Mouse (Mus musculus) hindbrain, embryonic 12.5 days (tissue): ENCODE results near the gene Kxd1. TPM values are rescaled to one million over a fixed set of nuclear protein-coding genes. Genes with fewer than 3 reads are reported as not detected.

Source experiments
- ATAC-seq: fragments of 200-750 bp; cut with Nextera tagmentation; 2 replicates; pipeline ENCODE4 v1.8.0; 2017; ENCODE audit warnings: moderate TSS enrichment; ENCODE audit not compliant: low FRiP score
- H3K27ac ChIP-seq: fragments of 300-500 bp; sonication (generic); 2 replicates; pipeline ENCODE4 v1.5.1; 2016; ENCODE audit warnings: mild to moderate bottlenecking
- H3K27me3 ChIP-seq: fragments of 300-500 bp; sonication (generic); 2 replicates; pipeline ENCODE4 v1.6.1; 2016; ENCODE audit warnings: mild to moderate bottlenecking
- H3K36me3 ChIP-seq: fragments of 300-500 bp; sonication (generic); 2 replicates; pipeline ENCODE4 v1.6.1; 2016; ENCODE audit warnings: mild to moderate bottlenecking
- H3K4me1 ChIP-seq: fragments of 300-500 bp; sonication (generic); 2 replicates; pipeline ENCODE4 v1.6.1; 2016
- H3K4me2 ChIP-seq: fragments of 300-500 bp; sonication (generic); replicated peaks from 2 replicates; pipeline ENCODE4 v1.6.1; 2016; ENCODE audit warnings: mild to moderate bottlenecking
- H3K4me3 ChIP-seq: fragments of 300-500 bp; sonication (generic); 2 replicates; pipeline ENCODE4 v1.5.1; 2016; ENCODE audit warnings: mild to moderate bottlenecking
- H3K9ac ChIP-seq: fragments of 300-500 bp; sonication (generic); 2 replicates; pipeline ENCODE4 v1.6.1; 2016; ENCODE audit warnings: mild to moderate bottlenecking, moderate library complexity
- H3K9me3 ChIP-seq: fragments of 300-500 bp; sonication (generic); replicated peaks from 2 replicates; pipeline ENCODE4 v1.6.1; 2016; ENCODE audit warnings: mild to moderate bottlenecking
- WGBS: fragments of 180-500 bp; shearing (Covaris S2); methylation state at CpG from one replicate; pipeline ENCODE4 v1.1.7; 2016; 5-methylcytosine and 5-hydroxymethylcytosine counted together
- polyA plus RNA-seq: library from polyadenylated mRNA; unstranded; fragments of >200 nt; fragmentation: Nextera tagmentation; extraction: Ambion mirVana; gene quantifications from 2 replicates; pipeline ENCODE4 v1.2.1, GENCODE M21; 2016

The Kxd1 gene
- polyA plus RNA-seq, 1 experiment from 2014 or later: 48.5 TPM

- no peak overlapping the region for H3K27ac ChIP-seq
- peak overlapping the region; percentile 12; the same call in 1 of the 2 replicates for H3K4me3 ChIP-seq
- H3K4me2 ChIP-seq: peak overlapping the region; percentile 18
- H3K9me3 ChIP-seq: no peaks in the 10 kb centered on the region
- H3K36me3 ChIP-seq: no peaks in the 10 kb centered on the region
- no peak for ATAC-seq
- peak overlapping the region; percentile 5; the same call in 1 of the 2 replicates for H3K9ac ChIP-seq
- H3K4me1 ChIP-seq: peaks cover 37% of the 10 kb centered on the region
- WGBS: 5% methylated on average over 12 of the region's 12 CpGs
- peaks cover 100% of the 10 kb centered on the region for H3K27me3 ChIP-seq
Observed at GRCm38 (mm10) chr8:70495771-70496062, 32.0 kb downstream of the Kxd1 start.

- Histone ChIP-seq H3K4me1 (peaks cover 37% of the 10 kb centered on the region), H3K27me3 (peaks cover 100% of the 10 kb centered on the region), H3K27ac (no peak overlapping the region), H3K4me3 (peak overlapping the region; percentile 12; the same call in 1 of the 2 replicates), H3K9ac (peak overlapping the region; percentile 5; the same call in 1 of the 2 replicates), H3K4me2 (peak overlapping the region; percentile 18), H3K36me3 (no peaks in the 10 kb centered on the region), H3K9me3 (no peaks in the 10 kb centered on the region)
- peak; percentile 32; the same call in 1 of the 2 replicates for ATAC-seq
- WGBS: 2% methylated on average over 21 of the region's 21 CpGs
Observed at GRCm38 (mm10) chr8:70495001-70495770, 32.6 kb downstream of the Kxd1 start.

- Histone ChIP-seq H3K4me1 (peaks cover 41% of the 10 kb centered on the region), H3K9me3 (no peaks in the 10 kb centered on the region), H3K9ac (no peak overlapping the region), H3K4me3 (peak overlapping the region; percentile 36), H3K4me2 (peak overlapping the region; percentile 63), H3K27me3 (peaks cover 100% of the 10 kb centered on the region), H3K36me3 (no peaks in the 10 kb centered on the region), H3K27ac (no peak overlapping the region)
- WGBS: 3% methylated on average over 28 of the region's 28 CpGs
- ATAC-seq: no peak
Observed at GRCm38 (mm10) chr8:70494416-70494945, 33.3 kb downstream of the Kxd1 start.

- no peak for ATAC-seq
- H3K27ac ChIP-seq: no peak overlapping the region
- H3K4me2 ChIP-seq: peak overlapping the region; percentile 63
- WGBS: under 1% methylated on average over 47 of the region's 47 CpGs
- H3K4me3 ChIP-seq: peak overlapping the region; percentile 36
- peaks cover 100% of the 10 kb centered on the region for H3K27me3 ChIP-seq
- H3K4me1 ChIP-seq: peaks cover 47% of the 10 kb centered on the region
- H3K9me3 ChIP-seq: no peaks in the 10 kb centered on the region
- no peak overlapping the region for H3K9ac ChIP-seq
- no peaks in the 10 kb centered on the region for H3K36me3 ChIP-seq
Observed at GRCm38 (mm10) chr8:70493692-70494415, 33.9 kb downstream of the Kxd1 start.

- peak within 1 kb of the TSS; percentile 63 for H3K4me2 ChIP-seq
- WGBS: under 1% methylated on average over 60 of the region's 93 CpGs
- H3K27ac ChIP-seq: no peak within 1 kb of the TSS
- no peak for ATAC-seq
- H3K36me3 ChIP-seq: no peaks in the 10 kb centered on the region
- peak within 1 kb of the TSS; percentile 54 for H3K9ac ChIP-seq
- peaks cover 100% of the 10 kb centered on the region for H3K27me3 ChIP-seq
- no peaks in the 10 kb centered on the region for H3K9me3 ChIP-seq
- H3K4me3 ChIP-seq: peak within 1 kb of the TSS; percentile 36
- peaks cover 56% of the 10 kb centered on the region for H3K4me1 ChIP-seq
Observed at GRCm38 (mm10) chr8:70492664-70493640, 34.8 kb downstream of the Kxd1 start, which contains the start of gene Crlf1. TSS of gene Crlf1 (plus strand) at chr8:70493158.

GRCm38 (mm10) chr8:70490880-70491495, 36.8 kb downstream of the Kxd1 start:
- 1% methylated on average over 20 of the region's 20 CpGs for WGBS
- no peaks in the 10 kb centered on the region for H3K36me3 ChIP-seq
- no peak overlapping the region for H3K4me2 ChIP-seq
- no peak overlapping the region for H3K27ac ChIP-seq
- no peaks in the 10 kb centered on the region for H3K9me3 ChIP-seq
- ATAC-seq: no peak
- H3K9ac ChIP-seq: no peak overlapping the region
- peaks cover 100% of the 10 kb centered on the region for H3K27me3 ChIP-seq
- peaks cover 70% of the 10 kb centered on the region for H3K4me1 ChIP-seq
- 0 out of 2 replicates have a peak overlapping the region, but pooled peaks have one; percentile 1 for H3K4me3 ChIP-seq

- peaks cover 100% of the 10 kb centered on the region for H3K27me3 ChIP-seq
- H3K4me1 ChIP-seq: peaks cover 64% of the 10 kb centered on the region
- no peaks in the 10 kb centered on the region for H3K9me3 ChIP-seq
- H3K4me3 ChIP-seq: 0 out of 2 replicates have a peak overlapping the region, but pooled peaks have one; percentile 20
- WGBS: 7% methylated on average over 10 of the region's 10 CpGs
- no peak overlapping the region for H3K9ac ChIP-seq
- H3K4me2 ChIP-seq: no peak overlapping the region
- no peak overlapping the region for H3K27ac ChIP-seq
- no peak for ATAC-seq
- no peaks in the 10 kb centered on the region for H3K36me3 ChIP-seq
Observed at GRCm38 (mm10) chr8:70490061-70490879, 37.5 kb downstream of the Kxd1 start.

GRCm38 (mm10) chr8:70489576-70489975, 38.2 kb downstream of the Kxd1 start:
- Histone ChIP-seq H3K27me3 (peaks cover 100% of the 10 kb centered on the region), H3K27ac (no peak overlapping the region), H3K9ac (0 out of 2 replicates have a peak overlapping the region, but pooled peaks have one; percentile 2), H3K36me3 (no peaks in the 10 kb centered on the region), H3K9me3 (no peaks in the 10 kb centered on the region), H3K4me3 (peak overlapping the region; percentile 20), H3K4me2 (peak overlapping the region; percentile 39), H3K4me1 (peaks cover 57% of the 10 kb centered on the region)
- ATAC-seq: no peak
- WGBS: 1% methylated on average over 37 of the region's 41 CpGs

- H3K27ac ChIP-seq: no peak overlapping the region
- no peak for ATAC-seq
- H3K36me3 ChIP-seq: no peaks in the 10 kb centered on the region
- H3K9ac ChIP-seq: no peak overlapping the region
- H3K4me2 ChIP-seq: peak overlapping the region; percentile 70
- H3K27me3 ChIP-seq: peaks cover 100% of the 10 kb centered on the region
- H3K9me3 ChIP-seq: no peaks in the 10 kb centered on the region
- 3% methylated on average over 14 of the region's 14 CpGs for WGBS
- H3K4me3 ChIP-seq: peak overlapping the region; percentile 20; the same call in 1 of the 2 replicates
- peaks cover 52% of the 10 kb centered on the region for H3K4me1 ChIP-seq
Observed at GRCm38 (mm10) chr8:70488931-70489470, 38.8 kb downstream of the Kxd1 start.

- no peak for ATAC-seq
- H3K4me2 ChIP-seq: peak overlapping the region; percentile 70
- H3K9me3 ChIP-seq: no peaks in the 10 kb centered on the region
- H3K36me3 ChIP-seq: no peaks in the 10 kb centered on the region
- WGBS: 1% methylated on average over 55 of the region's 55 CpGs
- no peak overlapping the region for H3K27ac ChIP-seq
- H3K9ac ChIP-seq: 0 out of 2 replicates have a peak overlapping the region, but pooled peaks have one; percentile 39
- peaks cover 100% of the 10 kb centered on the region for H3K27me3 ChIP-seq
- peak overlapping the region; percentile 25 for H3K4me3 ChIP-seq
- peaks cover 44% of the 10 kb centered on the region for H3K4me1 ChIP-seq
Observed at GRCm38 (mm10) chr8:70487993-70488796, 39.6 kb downstream of the Kxd1 start.
